Mouse (Mus musculus): ENCODE measurements at regions not wholly inside any gene's neighbourhood (a gene's known extent, or its start where the extent isn't known, plus 50 kb on each side); places are given as distances from the start of the nearest gene placed in this dataset.

GRCm38 (mm10) chr8:98572597-98573514 lies 843.4 kb downstream of the Cdh8 start:
- DNase-seq: no peak

GRCm38 (mm10) chr8:98566661-98567060 lies 849.6 kb downstream of the Cdh8 start:
- DNase-seq: no peak

GRCm38 (mm10) chr8:98518459-98518858 lies 897.8 kb downstream of the Cdh8 start:
- DNase-seq: no peak

- no peak for DNase-seq
Measured at GRCm38 (mm10) chr8:98515246-98515645, 901.0 kb downstream of the Cdh8 start.

- no peak for DNase-seq
Measured at GRCm38 (mm10) chr8:98496793-98497192, 919.5 kb downstream of the Cdh8 start.

GRCm38 (mm10) chr8:98463375-98464030 lies 952.8 kb downstream of the Cdh8 start:
- DNase-seq: no peak

- DNase-seq: no peak
Measured at GRCm38 (mm10) chr8:98455539-98455938, 960.7 kb downstream of the Cdh8 start.
